ENCODE assay signal across 17 mouse cellular contexts in the genomic region with DNA sequence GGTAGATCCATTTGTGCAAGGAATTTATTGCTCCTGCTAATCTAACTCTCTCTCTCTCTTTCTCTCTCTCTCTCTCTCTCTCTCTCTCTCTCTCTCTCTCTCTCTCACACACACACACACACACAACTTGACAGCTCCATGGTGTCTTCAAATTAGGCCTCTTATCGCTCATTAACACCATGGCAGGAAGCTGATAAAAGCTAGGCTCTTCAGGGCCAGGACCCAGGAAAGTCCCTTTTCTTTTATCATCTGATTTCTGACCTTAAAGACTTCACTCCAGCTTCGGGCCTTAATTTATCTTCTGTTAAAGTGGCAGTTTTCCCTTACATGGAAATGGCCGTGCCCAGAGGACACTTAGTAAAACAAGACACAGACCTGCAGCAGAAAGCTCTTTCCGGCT.
DNase-seq lines count a peak whose midpoint lies in the region; ATAC-seq lines count a peak whose summit lies in the region.
"Had no signal": no experiment of that assay in that cellular context is flagged by ENCODE, and none has a peak within 500 bp of the region (broad histone marks: within the 10 kb centered on the region; RNA-seq: fewer than 3 reads in every experiment).

No protein-coding gene starts in this region.

- no peaks in the 10 kb centered on the region for H3K9me3 ChIP-seq in neural tube, embryonic 15.5 days (replicated peaks)
- H3K9me3 ChIP-seq in embryonic facial prominence, embryonic 10.5 days, result no peaks in the 10 kb centered on the region
- no peaks in the 10 kb centered on the region for H3K9me3 ChIP-seq in liver, embryonic 13.5 days (replicated peaks)
- H3K9me3 ChIP-seq: forebrain, embryonic 13.5 days; limb, embryonic 15.5 days; midbrain, embryonic 12.5 days had no signal

- H3K9ac ChIP-seq in neural tube, embryonic 15.5 days (replicated peaks), result no peak overlapping the region
- 0 out of 2 replicates have a peak overlapping the region, but pooled peaks have one; percentile 5 for H3K9ac ChIP-seq in liver, embryonic 13.5 days
- H3K9ac ChIP-seq: forebrain, embryonic 13.5 days; limb, embryonic 15.5 days; midbrain, embryonic 12.5 days had no signal

- H3K4me2 ChIP-seq in neural tube, embryonic 15.5 days, result no peak overlapping the region
- H3K4me2 ChIP-seq in liver, embryonic 13.5 days, result peak overlapping the region; percentile 37
- H3K4me2 ChIP-seq: forebrain, embryonic 13.5 days; limb, embryonic 15.5 days; midbrain, embryonic 12.5 days had no signal

- H3K4me1 ChIP-seq in neural tube, embryonic 15.5 days, result no peaks in the 10 kb centered on the region
- peaks cover 25% of the 10 kb centered on the region for H3K4me1 ChIP-seq in embryonic facial prominence, embryonic 10.5 days
- H3K4me1 ChIP-seq in liver, embryonic 13.5 days (replicated peaks), result peaks cover 19% of the 10 kb centered on the region
- H3K4me1 ChIP-seq: forebrain, embryonic 13.5 days; midbrain, embryonic 12.5 days had no signal

- no peak overlapping the region for H3K4me3 ChIP-seq in neural tube, embryonic 15.5 days (replicated peaks)
- no peak overlapping the region for H3K4me3 ChIP-seq in embryonic facial prominence, embryonic 10.5 days
- H3K4me3 ChIP-seq in liver, embryonic 13.5 days (replicated peaks), result no peak overlapping the region
- H3K4me3 ChIP-seq: forebrain, embryonic 13.5 days; limb, embryonic 15.5 days; midbrain, embryonic 12.5 days had no signal

- 46% methylated on average over 4 of the region's 4 CpGs for WGBS in neural tube, embryonic 15.5 days
- 39% methylated on average over 4 of the region's 4 CpGs for WGBS in embryonic facial prominence, embryonic 10.5 days
- WGBS in liver, embryonic 13.5 days (ENCODE audit: insufficient replicate concordance), result 18% methylated on average over 4 of the region's 4 CpGs

- DNase-seq in neural tube, embryonic 10.5 days (ENCODE audit: extremely low spot score, low spot score), result peak; percentile 23
- no peak for DNase-seq in embryonic facial prominence, embryonic 10.5 days (ENCODE audit: low spot score)
- peak; percentile 5 for DNase-seq in liver, embryonic 13.5 days
- no peak for DNase-seq in spleen, adult 18-20 months
- no peak for DNase-seq in ovary, postnatal 36 days (ENCODE audit: low spot score)
- DNase-seq in cerebellum, adult 11 months, result no peak
- DNase-seq: cerebellum, adult 11-12 months; gastrocnemius, postnatal 36 days; kidney, adult 2 months; kidney, postnatal 25 days; lung, postnatal 4 days; retina, postnatal 1 day; thymus, adult 2 months had no signal

- H3K27me3 ChIP-seq in neural tube, embryonic 15.5 days (replicated peaks), result no peaks in the 10 kb centered on the region
- H3K27me3 ChIP-seq in embryonic facial prominence, embryonic 10.5 days (replicated peaks; ENCODE audit: low read depth, poor library complexity, severe bottlenecking), result no peaks in the 10 kb centered on the region
- no peaks in the 10 kb centered on the region for H3K27me3 ChIP-seq in liver, embryonic 13.5 days
- H3K27me3 ChIP-seq: forebrain, embryonic 13.5 days; limb, embryonic 15.5 days had no signal

- no peak for ATAC-seq in neural tube, embryonic 15.5 days (ENCODE audit: low FRiP score)
- ATAC-seq in liver, embryonic 13.5 days (ENCODE audit: low read depth), result peak; percentile 97
- ATAC-seq: forebrain, embryonic 13.5 days had no signal

- no peak overlapping the region for H3K27ac ChIP-seq in neural tube, embryonic 15.5 days (replicated peaks)
- H3K27ac ChIP-seq in embryonic facial prominence, embryonic 10.5 days (replicated peaks), result peak overlapping the region; percentile 11
- H3K27ac ChIP-seq in liver, embryonic 13.5 days, result peak overlapping the region; percentile 51
- H3K27ac ChIP-seq: forebrain, embryonic 13.5 days; limb, embryonic 15.5 days; midbrain, embryonic 12.5 days had no signal

- no peaks in the 10 kb centered on the region for H3K36me3 ChIP-seq in neural tube, embryonic 15.5 days
- H3K36me3 ChIP-seq in embryonic facial prominence, embryonic 10.5 days (replicated peaks), result no peaks in the 10 kb centered on the region
- no peaks in the 10 kb centered on the region for H3K36me3 ChIP-seq in liver, embryonic 13.5 days
- H3K36me3 ChIP-seq: limb, embryonic 15.5 days; midbrain, embryonic 12.5 days had no signal

Comparison
In these comparisons a context has a peak if more than half of its experiments do, and no peak if none do; other contexts are left out.
1. DNase-seq: peak in neural tube, embryonic 10.5 days (single experiment) and liver, embryonic 13.5 days (single experiment); none in embryonic facial prominence, embryonic 10.5 days (single experiment), spleen, adult 18-20 months (0 of 2), ovary, postnatal 36 days (single experiment) and cerebellum, adult 11 months (single experiment).